Mouse (Mus musculus): Measurements from ENCODE around the gene Kif9. TPM values are rescaled to one million over a fixed set of nuclear protein-coding genes. Genes with fewer than 3 reads are reported as not detected.

Gene Kif9
- polyA plus RNA-seq, 1 experiment from 2014 or later, result 4.7 TPM

- no peak for ATAC-seq
- no peak overlapping the region for H3K4me3 ChIP-seq (ENCODE audit: low read depth, low read length)
- WGBS, result 76% methylated on average over 3 of the region's 3 CpGs
- no peaks in the 10 kb centered on the region for H3K9me3 ChIP-seq (replicated peaks; ENCODE audit: control insufficient read depth, low read length, poor library complexity, severe bottlenecking)
- no peak overlapping the region for H3K27ac ChIP-seq (ENCODE audit: low read length)
- H3K4me2 ChIP-seq (ENCODE audit: low read length), result no peak overlapping the region
- H3K36me3 ChIP-seq (ENCODE audit: control insufficient read depth, insufficient read depth, low read length), result peaks cover 3% of the 10 kb centered on the region; the same call in 1 of the 2 replicates
- H3K27me3 ChIP-seq (ENCODE audit: control insufficient read depth, insufficient read depth, low read depth, low read length), result no peaks in the 10 kb centered on the region
- H3K4me1 ChIP-seq (ENCODE audit: control insufficient read depth, insufficient read depth, low read length), result no peaks in the 10 kb centered on the region
- H3K9ac ChIP-seq (ENCODE audit: low read depth, low read length), result no peak overlapping the region
These were observed 24.2 kb upstream of the Kif9 start for GRCm38 (mm10) chr9:110452523-110452922.

GRCm38 (mm10) chr9:110457926-110458325 lies 18.8 kb upstream of the Kif9 start:
- ATAC-seq, result no peak
- no peaks in the 10 kb centered on the region for H3K27me3 ChIP-seq (ENCODE audit: control insufficient read depth, insufficient read depth, low read depth, low read length)
- no peak overlapping the region for H3K27ac ChIP-seq (ENCODE audit: low read length)
- no peak overlapping the region for H3K4me2 ChIP-seq (ENCODE audit: low read length)
- no peaks in the 10 kb centered on the region for H3K9me3 ChIP-seq (replicated peaks; ENCODE audit: control insufficient read depth, low read length, poor library complexity, severe bottlenecking)
- no peaks in the 10 kb centered on the region; the same call in 1 of the 2 replicates for H3K36me3 ChIP-seq (ENCODE audit: control insufficient read depth, insufficient read depth, low read length)
- WGBS, result 76% methylated on average over 3 of the region's 3 CpGs
- no peaks in the 10 kb centered on the region for H3K4me1 ChIP-seq (ENCODE audit: control insufficient read depth, insufficient read depth, low read length)
- H3K9ac ChIP-seq (ENCODE audit: low read depth, low read length), result no peak overlapping the region
- H3K4me3 ChIP-seq (ENCODE audit: low read depth, low read length), result no peak overlapping the region

GRCm38 (mm10) chr9:110459145-110459727 lies 17.5 kb upstream of the Kif9 start:
- Histone ChIP-seq H3K4me2 (ENCODE audit: low read length) (no peak overlapping the region), H3K27ac (ENCODE audit: low read length) (no peak overlapping the region), H3K36me3 (ENCODE audit: control insufficient read depth, insufficient read depth, low read length) (no peaks in the 10 kb centered on the region; the same call in 1 of the 2 replicates), H3K4me1 (ENCODE audit: control insufficient read depth, insufficient read depth, low read length) (no peaks in the 10 kb centered on the region), H3K9me3 (replicated peaks; ENCODE audit: control insufficient read depth, low read length, poor library complexity, severe bottlenecking) (no peaks in the 10 kb centered on the region), H3K4me3 (ENCODE audit: low read depth, low read length) (no peak overlapping the region), H3K9ac (ENCODE audit: low read depth, low read length) (no peak overlapping the region), H3K27me3 (ENCODE audit: control insufficient read depth, insufficient read depth, low read depth, low read length) (no peaks in the 10 kb centered on the region)
- no peak for ATAC-seq
- WGBS, result 91% methylated on average over 2 of the region's 2 CpGs

GRCm38 (mm10) chr9:110460884-110461815 lies 15.6 kb upstream of the Kif9 start:
- Histone ChIP-seq H3K4me3 (ENCODE audit: low read depth, low read length) (no peak overlapping the region), H3K36me3 (ENCODE audit: control insufficient read depth, insufficient read depth, low read length) (no peaks in the 10 kb centered on the region), H3K9ac (ENCODE audit: low read depth, low read length) (no peak overlapping the region), H3K9me3 (replicated peaks; ENCODE audit: control insufficient read depth, low read length, poor library complexity, severe bottlenecking) (no peaks in the 10 kb centered on the region), H3K27me3 (ENCODE audit: control insufficient read depth, insufficient read depth, low read depth, low read length) (no peaks in the 10 kb centered on the region), H3K4me1 (ENCODE audit: control insufficient read depth, insufficient read depth, low read length) (no peaks in the 10 kb centered on the region), H3K27ac (ENCODE audit: low read length) (no peak overlapping the region), H3K4me2 (ENCODE audit: low read length) (no peak overlapping the region)
- 92% methylated on average over 18 of the region's 18 CpGs for whole genome bisulfite sequencing
- ATAC-seq, result no peak

- Histone ChIP-seq H3K4me1 (ENCODE audit: control insufficient read depth, insufficient read depth, low read length) (no peaks in the 10 kb centered on the region), H3K36me3 (ENCODE audit: control insufficient read depth, insufficient read depth, low read length) (no peaks in the 10 kb centered on the region), H3K4me3 (ENCODE audit: low read depth, low read length) (no peak overlapping the region), H3K27me3 (ENCODE audit: control insufficient read depth, insufficient read depth, low read depth, low read length) (no peaks in the 10 kb centered on the region), H3K9ac (ENCODE audit: low read depth, low read length) (no peak overlapping the region), H3K27ac (ENCODE audit: low read length) (no peak overlapping the region), H3K4me2 (ENCODE audit: low read length) (no peak overlapping the region), H3K9me3 (replicated peaks; ENCODE audit: control insufficient read depth, low read length, poor library complexity, severe bottlenecking) (no peaks in the 10 kb centered on the region)
- no peak for ATAC-seq
- WGBS, result 79% methylated on average over 7 of the region's 7 CpGs
These were observed 14.4 kb upstream of the Kif9 start for GRCm38 (mm10) chr9:110462321-110462720.

- no peaks in the 10 kb centered on the region for H3K4me1 ChIP-seq (ENCODE audit: control insufficient read depth, insufficient read depth, low read length)
These were observed 12.7 kb upstream of the Kif9 start for GRCm38 (mm10) chr9:110463983-110464591.

GRCm38 (mm10) chr9:110465336-110465735 lies 11.4 kb upstream of the Kif9 start:
- no peak overlapping the region for H3K4me3 ChIP-seq (ENCODE audit: low read depth, low read length)
- no peak overlapping the region for H3K9ac ChIP-seq (ENCODE audit: low read depth, low read length)
- H3K4me1 ChIP-seq (ENCODE audit: control insufficient read depth, insufficient read depth, low read length), result no peaks in the 10 kb centered on the region
- WGBS, result 97% methylated on average over 6 of the region's 6 CpGs
- H3K4me2 ChIP-seq (ENCODE audit: low read length), result no peak overlapping the region
- no peak for ATAC-seq
- H3K36me3 ChIP-seq (ENCODE audit: control insufficient read depth, insufficient read depth, low read length), result no peaks in the 10 kb centered on the region
- no peaks in the 10 kb centered on the region for H3K9me3 ChIP-seq (replicated peaks; ENCODE audit: control insufficient read depth, low read length, poor library complexity, severe bottlenecking)
- H3K27me3 ChIP-seq (ENCODE audit: control insufficient read depth, insufficient read depth, low read depth, low read length), result no peaks in the 10 kb centered on the region
- no peak overlapping the region for H3K27ac ChIP-seq (ENCODE audit: low read length)

More at GRCm38 (mm10) chr9:110463983-110464591, 12.7 kb upstream of the Kif9 start:
- H3K4me3 ChIP-seq (ENCODE audit: low read depth, low read length), result no peak overlapping the region
- no peak overlapping the region for H3K27ac ChIP-seq (ENCODE audit: low read length)
- H3K36me3 ChIP-seq (ENCODE audit: control insufficient read depth, insufficient read depth, low read length), result no peaks in the 10 kb centered on the region
- no peaks in the 10 kb centered on the region for H3K9me3 ChIP-seq (replicated peaks; ENCODE audit: control insufficient read depth, low read length, poor library complexity, severe bottlenecking)
- ATAC-seq, result no peak
- WGBS, result 94% methylated on average over 6 of the region's 6 CpGs
- H3K27me3 ChIP-seq (ENCODE audit: control insufficient read depth, insufficient read depth, low read depth, low read length), result no peaks in the 10 kb centered on the region
- no peak overlapping the region for H3K4me2 ChIP-seq (ENCODE audit: low read length)
- no peak overlapping the region for H3K9ac ChIP-seq (ENCODE audit: low read depth, low read length)

- ATAC-seq, result no peak
- Histone ChIP-seq H3K4me2 (ENCODE audit: low read length) (no peak overlapping the region), H3K9me3 (replicated peaks; ENCODE audit: control insufficient read depth, low read length, poor library complexity, severe bottlenecking) (no peaks in the 10 kb centered on the region), H3K9ac (ENCODE audit: low read depth, low read length) (no peak overlapping the region), H3K4me3 (ENCODE audit: low read depth, low read length) (no peak overlapping the region), H3K4me1 (ENCODE audit: control insufficient read depth, insufficient read depth, low read length) (no peaks in the 10 kb centered on the region), H3K27me3 (ENCODE audit: control insufficient read depth, insufficient read depth, low read depth, low read length) (no peaks in the 10 kb centered on the region), H3K27ac (ENCODE audit: low read length) (no peak overlapping the region), H3K36me3 (ENCODE audit: control insufficient read depth, insufficient read depth, low read length) (no peaks in the 10 kb centered on the region)
- 86% methylated on average over 3 of the region's 3 CpGs for WGBS
These were observed 10.6 kb upstream of the Kif9 start for GRCm38 (mm10) chr9:110466179-110466578.

GRCm38 (mm10) chr9:110477951-110478350 lies 1.2 kb downstream of the Kif9 start:
- 51% methylated on average over 11 of the region's 11 CpGs for WGBS
- Histone ChIP-seq H3K4me3 (ENCODE audit: low read depth, low read length) (no peak overlapping the region), H3K4me2 (ENCODE audit: low read length) (no peak overlapping the region), H3K4me1 (ENCODE audit: control insufficient read depth, insufficient read depth, low read length) (peaks cover 16% of the 10 kb centered on the region), H3K9ac (ENCODE audit: low read depth, low read length) (no peak overlapping the region), H3K27ac (ENCODE audit: low read length) (no peak overlapping the region), H3K9me3 (replicated peaks; ENCODE audit: control insufficient read depth, low read length, poor library complexity, severe bottlenecking) (no peaks in the 10 kb centered on the region), H3K36me3 (ENCODE audit: control insufficient read depth, insufficient read depth, low read length) (no peaks in the 10 kb centered on the region), H3K27me3 (ENCODE audit: control insufficient read depth, insufficient read depth, low read depth, low read length) (0 out of 2 replicates have a peak, but pooled peaks cover 4% of the 10 kb centered on the region)
- no peak for ATAC-seq
